Mouse (Mus musculus): ENCODE measurements around the gene Retsat. TPM values are rescaled to one million over a fixed set of nuclear protein-coding genes. Genes with fewer than 3 reads are reported as not detected.
A peak's percentile ranks its signal among the peaks of the same experiment; 100 is the strongest.

Gene Retsat
- total and polyA plus RNA-seq, 2 experiments from 2014 or later: 7.2 to 7.5 TPM

DNA sequence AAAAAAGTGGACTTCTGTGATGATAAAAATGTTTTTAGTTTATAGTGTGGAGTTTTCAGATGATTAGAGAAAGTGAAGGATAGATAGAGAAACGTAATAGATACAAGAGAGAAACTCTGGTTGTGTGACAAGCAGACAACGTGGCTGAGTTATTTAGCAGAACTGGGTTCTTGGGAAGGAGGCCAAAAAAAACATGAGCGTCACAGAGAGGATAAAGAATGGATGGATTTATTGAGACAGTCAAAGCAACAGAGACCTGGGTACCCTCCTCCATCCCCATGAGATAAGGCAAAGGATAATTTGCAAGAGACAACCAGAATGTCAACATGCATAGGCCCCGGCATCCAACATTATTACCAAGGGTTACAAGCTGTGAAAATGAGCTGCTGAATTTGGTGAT lies 12.0 kb downstream of the Retsat start:
- WGBS: 81% methylated on average over 4 of the region's 4 CpGs
- ATAC-seq: no peak
- no peak for TF ChIP-seq CTCF (IDR thresholded peaks at IDR 0.05; ENCODE audit: low read depth)

DNA sequence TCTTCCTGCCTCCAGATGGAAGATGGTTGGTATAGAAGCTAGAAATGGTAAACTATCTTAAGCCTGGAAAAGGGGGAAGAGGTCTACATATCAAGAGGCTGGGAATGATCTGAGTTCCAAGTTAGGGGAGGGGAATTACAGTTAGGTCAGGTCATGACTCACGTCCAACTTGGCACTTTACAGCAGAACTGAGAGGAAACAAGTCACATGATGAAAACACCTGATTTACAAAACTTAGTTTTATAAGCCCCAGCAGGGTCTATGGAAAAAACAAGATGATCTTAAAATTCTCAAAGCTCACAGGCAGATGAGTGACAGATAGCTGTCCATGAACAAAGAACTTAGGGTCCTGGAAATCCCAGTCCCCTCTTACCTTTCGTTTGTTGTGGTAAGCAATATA lies 16.9 kb downstream of the Retsat start:
- ATAC-seq: no peak
- no peak overlapping the region for H3K9ac ChIP-seq
- 82% methylated on average over 2 of the region's 2 CpGs for WGBS

More for the DNA sequence above, 12.0 kb downstream of the Retsat start:
- no peaks in the 10 kb centered on the region for H3K27me3 ChIP-seq (ENCODE audit: insufficient read depth, low read length)
- H3K4me1 ChIP-seq (ENCODE audit: insufficient read depth): peaks cover 8% of the 10 kb centered on the region
- H3K36me3 ChIP-seq (ENCODE audit: insufficient read depth): peaks cover 54% of the 10 kb centered on the region
- DNase-seq: no peak
- H3K9ac ChIP-seq: no peak overlapping the region
- no peak overlapping the region for H3K27ac ChIP-seq (ENCODE audit: low read depth, low read length)
- H3K9me3 ChIP-seq (ENCODE audit: low read length): no peaks in the 10 kb centered on the region
- H3K4me3 ChIP-seq (ENCODE audit: low read depth, low read length): no peak overlapping the region
- no peak overlapping the region for H3K4me2 ChIP-seq (ENCODE audit: low read depth)

DNA sequence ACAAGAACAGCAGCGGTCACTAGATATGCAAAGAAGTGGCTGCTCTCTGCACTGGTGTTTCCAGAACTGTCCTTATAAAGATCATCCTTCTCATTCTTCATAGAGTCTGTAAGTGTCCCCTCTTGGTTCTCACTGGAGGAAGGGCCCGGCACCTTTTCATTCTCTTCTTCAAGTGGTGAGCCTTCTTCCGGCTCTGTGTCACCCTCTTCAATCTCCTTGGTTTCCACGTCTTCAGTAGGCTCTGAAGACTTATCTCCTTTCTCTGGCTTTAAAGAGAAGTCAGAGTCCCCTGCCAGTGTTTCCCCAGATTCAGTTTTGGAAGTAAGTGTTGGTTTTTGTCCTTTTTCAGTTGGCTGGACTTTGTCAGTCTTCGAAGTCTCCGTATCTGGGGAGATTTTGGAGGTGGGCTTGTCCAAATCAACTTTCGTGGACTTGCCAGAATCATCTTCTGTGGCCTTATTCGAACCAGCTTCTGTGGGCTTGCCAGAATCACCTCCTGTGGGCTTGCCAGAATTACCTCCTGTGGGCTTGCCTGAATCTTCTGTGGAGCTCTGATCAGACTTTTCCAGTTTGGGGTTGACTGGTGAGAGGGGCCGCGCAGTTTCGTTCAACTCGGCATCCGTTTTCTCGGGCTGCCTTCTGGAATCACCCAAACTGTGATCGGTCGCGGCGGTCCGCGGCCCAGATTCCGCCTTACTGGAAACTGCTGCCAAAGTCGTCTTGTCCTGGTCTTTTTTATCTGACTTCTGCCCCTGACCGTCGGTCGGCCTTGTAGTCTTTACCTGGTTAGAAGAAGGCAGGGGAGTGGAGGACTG lies 17.5 kb downstream of the Retsat start:
- DNase-seq: no peak
- ATAC-seq: no peak; the same call in 1 of the 2 replicates
- Histone ChIP-seq H3K4me3 (ENCODE audit: low read depth, low read length) (peak overlapping the region; percentile 74), H3K9ac (peak overlapping the region; percentile 87), H3K27me3 (ENCODE audit: insufficient read depth, low read length) (no peaks in the 10 kb centered on the region), H3K9me3 (ENCODE audit: low read length) (no peaks in the 10 kb centered on the region), H3K4me1 (ENCODE audit: insufficient read depth) (peaks cover 24% of the 10 kb centered on the region), H3K36me3 (ENCODE audit: insufficient read depth) (peaks cover 11% of the 10 kb centered on the region), H3K4me2 (ENCODE audit: low read depth) (peak overlapping the region; percentile 78), H3K27ac (ENCODE audit: low read depth, low read length) (peak overlapping the region; percentile 98)
- WGBS: 32% methylated on average over 25 of the region's 25 CpGs
- no peak for TF ChIP-seq CTCF (IDR thresholded peaks at IDR 0.05; ENCODE audit: low read depth)

More for the DNA sequence above, 16.9 kb downstream of the Retsat start:
- no peak overlapping the region for H3K4me3 ChIP-seq (ENCODE audit: low read depth, low read length)
- no peak for DNase-seq
- no peaks in the 10 kb centered on the region for H3K9me3 ChIP-seq (ENCODE audit: low read length)
- H3K27ac ChIP-seq (ENCODE audit: low read depth, low read length): no peak overlapping the region
- H3K4me2 ChIP-seq (ENCODE audit: low read depth): peak overlapping the region; percentile 78
- peaks cover 17% of the 10 kb centered on the region for H3K36me3 ChIP-seq (ENCODE audit: insufficient read depth)
- no peaks in the 10 kb centered on the region for H3K27me3 ChIP-seq (ENCODE audit: insufficient read depth, low read length)
- peaks cover 24% of the 10 kb centered on the region for H3K4me1 ChIP-seq (ENCODE audit: insufficient read depth)
- no peak for TF ChIP-seq CTCF (IDR thresholded peaks at IDR 0.05; ENCODE audit: low read depth)

DNA sequence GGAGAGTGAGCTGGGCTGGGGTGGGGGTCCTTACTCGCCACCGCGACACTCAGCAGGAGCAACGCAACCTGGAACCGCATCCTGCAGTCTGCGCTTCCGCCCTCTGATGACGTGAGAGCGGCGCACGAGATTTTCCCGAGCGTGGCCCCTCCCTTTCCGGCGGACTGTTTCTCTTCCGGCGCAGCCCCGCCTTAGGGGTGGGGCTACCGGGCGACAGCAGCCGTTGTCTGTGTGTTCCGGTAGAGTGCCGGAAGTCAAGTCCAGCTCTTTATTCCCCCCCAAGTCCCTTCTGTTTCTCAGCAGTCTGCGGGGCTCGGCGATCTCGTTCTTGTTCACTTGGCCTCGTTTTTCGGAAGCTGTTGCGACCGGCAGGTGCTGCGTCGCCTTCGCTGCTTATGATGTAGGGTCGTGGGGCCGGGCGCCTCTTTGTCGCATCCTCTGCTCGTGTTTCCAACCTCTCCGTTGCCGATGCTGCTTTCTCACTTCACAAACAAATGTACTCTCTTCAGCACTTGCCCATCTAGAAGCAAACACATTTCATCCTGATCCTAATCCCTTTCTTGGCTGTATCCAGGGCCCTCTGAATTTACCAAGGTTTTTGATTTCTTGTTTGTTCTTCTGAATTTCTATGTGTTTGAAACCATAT lies 18.5 kb downstream of the Retsat start, which contains the start of gene Tgoln1:
Gene Tgoln1, minus strand, starts transcription at position 358 of the 646 bp plus-strand sequence.
- H3K36me3 ChIP-seq (ENCODE audit: insufficient read depth): peaks cover 3% of the 10 kb centered on the region
- no peaks in the 10 kb centered on the region for H3K9me3 ChIP-seq (ENCODE audit: low read length)
- WGBS: under 1% methylated on average over 41 of the region's 41 CpGs
- no peak for TF ChIP-seq CTCF (IDR thresholded peaks at IDR 0.05; ENCODE audit: low read depth)
- peak; percentile 97 for DNase-seq
- peak; percentile 100 for ATAC-seq
- H3K4me3 ChIP-seq (ENCODE audit: low read depth, low read length): peak within 1 kb of the TSS; percentile 74
- peak within 1 kb of the TSS; percentile 78 for H3K4me2 ChIP-seq (ENCODE audit: low read depth)
- H3K27ac ChIP-seq (ENCODE audit: low read depth, low read length): peak within 1 kb of the TSS; percentile 98
- H3K9ac ChIP-seq: peak within 1 kb of the TSS; percentile 87
- H3K27me3 ChIP-seq (ENCODE audit: insufficient read depth, low read length): no peaks in the 10 kb centered on the region
- H3K4me1 ChIP-seq (ENCODE audit: insufficient read depth): peaks cover 24% of the 10 kb centered on the region

DNA sequence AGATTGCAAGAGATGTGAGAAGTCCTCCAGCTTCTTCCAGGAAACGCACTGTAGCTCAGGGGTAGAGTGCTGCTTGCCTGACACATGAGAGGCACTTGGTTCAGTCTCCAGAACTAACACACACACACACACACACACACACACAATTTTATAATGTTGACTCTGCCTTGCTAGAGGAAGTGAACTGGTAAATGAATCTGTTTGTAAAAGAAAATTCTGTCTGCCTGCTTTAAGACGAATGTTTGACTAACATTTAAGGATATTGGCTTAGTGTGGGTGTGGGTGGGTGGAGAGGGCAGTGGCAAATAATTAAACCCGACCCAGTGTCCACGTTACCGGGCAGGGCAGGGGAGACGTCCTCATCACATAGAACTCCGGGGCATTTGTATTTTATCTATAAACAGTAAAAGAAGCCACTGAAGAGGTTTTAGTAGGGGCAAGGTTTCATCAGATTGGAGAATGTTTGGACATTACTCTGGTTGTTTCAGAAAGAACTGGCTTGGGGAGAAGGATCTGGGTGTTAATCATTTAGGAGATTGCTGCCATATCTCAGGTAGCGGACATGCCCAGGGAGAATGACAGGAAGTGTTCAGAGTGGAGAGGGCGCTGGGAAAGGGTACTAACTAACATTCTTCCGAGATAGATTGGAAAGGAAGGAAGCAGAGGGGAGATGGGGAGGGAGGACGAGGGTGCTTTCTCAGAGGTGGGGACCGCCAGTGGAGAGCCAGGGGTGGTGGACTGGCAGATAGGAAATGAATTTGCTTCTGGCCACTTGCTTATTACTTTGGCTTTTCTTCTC lies 21.7 kb downstream of the Retsat start:
- no peak overlapping the region for H3K27ac ChIP-seq (ENCODE audit: low read depth, low read length)
- 64% methylated on average over 12 of the region's 12 CpGs for WGBS
- H3K4me2 ChIP-seq (ENCODE audit: low read depth): no peak overlapping the region
- DNase-seq (no peak), ATAC-seq (no peak)
- peaks cover 19% of the 10 kb centered on the region for H3K4me1 ChIP-seq (ENCODE audit: insufficient read depth)
- no peak for TF ChIP-seq CTCF (IDR thresholded peaks at IDR 0.05; ENCODE audit: low read depth)
- H3K9me3 ChIP-seq (ENCODE audit: low read length): no peaks in the 10 kb centered on the region
- no peak overlapping the region for H3K4me3 ChIP-seq (ENCODE audit: low read depth, low read length)
- H3K27me3 ChIP-seq (ENCODE audit: insufficient read depth, low read length): no peaks in the 10 kb centered on the region
- no peaks in the 10 kb centered on the region for H3K36me3 ChIP-seq (ENCODE audit: insufficient read depth)
- no peak overlapping the region for H3K9ac ChIP-seq

DNA sequence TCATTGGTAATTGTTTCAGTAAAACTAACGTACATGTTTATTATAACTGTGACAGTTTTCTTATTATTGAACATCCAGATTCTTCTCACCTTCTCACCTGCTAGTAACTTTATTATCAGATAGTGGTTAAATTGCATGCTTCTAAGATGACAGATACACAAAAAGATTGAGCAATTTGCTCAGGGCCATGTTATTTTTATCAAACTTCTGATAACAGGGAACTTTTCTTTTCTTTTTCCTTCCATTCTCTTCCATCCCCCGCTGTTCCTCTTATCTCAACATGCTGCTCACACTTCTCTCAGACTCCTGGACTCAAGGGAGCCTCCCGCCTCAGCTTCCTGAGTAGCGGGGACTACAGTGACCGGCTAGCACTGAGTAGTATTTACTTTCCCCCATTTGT lies 22.6 kb downstream of the Retsat start:
- DNase-seq (no peak), ATAC-seq (no peak)
- TF ChIP-seq CTCF (IDR thresholded peaks at IDR 0.05; ENCODE audit: low read depth): no peak
- WGBS: 93% methylated on average over 5 of the region's 5 CpGs
- no peaks in the 10 kb centered on the region for H3K9me3 ChIP-seq (ENCODE audit: low read length)
- no peaks in the 10 kb centered on the region for H3K27me3 ChIP-seq (ENCODE audit: insufficient read depth, low read length)
- no peak overlapping the region for H3K4me2 ChIP-seq (ENCODE audit: low read depth)
- H3K9ac ChIP-seq: no peak overlapping the region
- no peaks in the 10 kb centered on the region for H3K36me3 ChIP-seq (ENCODE audit: insufficient read depth)
- no peak overlapping the region for H3K4me3 ChIP-seq (ENCODE audit: low read depth, low read length)
- no peak overlapping the region for H3K27ac ChIP-seq (ENCODE audit: low read depth, low read length)
- H3K4me1 ChIP-seq (ENCODE audit: insufficient read depth): peaks cover 9% of the 10 kb centered on the region

Measured in forebrain, postnatal 0 days (tissue).